Mouse (Mus musculus): Measurements from ENCODE around the gene Glo1. TPM values are rescaled to one million over a fixed set of nuclear protein-coding genes. Genes with fewer than 3 reads are reported as not detected.
"Not testable (repeated sequence)": the region's sequence is repeated elsewhere in the genome, so short reads cannot be mapped to it uniquely, and the experiment has no call there.

The Glo1 gene
- polyA plus RNA-seq, 1 experiment from 2014 or later, result 232 TPM

DNA sequence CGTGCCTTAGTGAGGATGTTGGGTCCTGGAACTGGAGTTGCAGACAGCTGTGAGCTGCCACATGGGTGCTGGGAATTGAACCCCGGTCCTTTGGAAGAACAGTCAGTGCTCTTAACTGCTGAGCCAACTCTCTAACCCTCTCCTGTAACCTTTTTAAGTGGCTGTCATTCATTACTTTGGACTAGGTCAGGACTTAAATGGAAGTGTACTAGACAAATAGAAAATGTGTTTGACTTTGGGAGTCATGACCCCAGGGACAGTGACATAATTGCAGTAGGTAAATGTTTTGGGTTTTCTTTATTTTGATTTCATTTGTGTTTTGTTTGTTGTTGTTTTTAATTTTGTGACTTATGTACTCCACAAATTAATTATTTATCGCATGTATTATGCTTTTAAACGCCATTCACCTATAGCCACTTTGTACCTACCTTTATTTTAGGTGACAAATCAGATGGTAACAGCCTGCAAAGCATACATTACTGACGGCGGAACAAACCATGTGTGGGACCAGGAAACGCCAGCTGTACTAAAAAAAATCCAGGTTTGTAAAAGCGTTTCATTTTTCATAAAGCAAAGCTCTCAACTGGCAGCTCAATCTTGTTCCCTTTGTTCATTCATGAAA lies 31.0 kb upstream of the Glo1 start:
- Histone ChIP-seq H3K4me2 (ENCODE audit: low read depth, severe bottlenecking) (peak overlapping the region; percentile 45), H3K27me3 (ENCODE audit: control insufficient read depth, insufficient read depth, low read length) (no peaks in the 10 kb centered on the region), H3K4me1 (ENCODE audit: control insufficient read depth, insufficient read depth, low read length) (0 out of 2 replicates have a peak, but pooled peaks cover 8% of the 10 kb centered on the region), H3K4me3 (ENCODE audit: low read depth, low read length) (peak overlapping the region; percentile 16; the same call in 1 of the 2 replicates), H3K9ac (ENCODE audit: low read length) (no peak overlapping the region; the same call in 1 of the 2 replicates), H3K27ac (replicated peaks; ENCODE audit: low read depth, low read length) (no peak overlapping the region; the same call in 1 of the 2 replicates), H3K36me3 (ENCODE audit: control insufficient read depth, insufficient read depth, low read length) (no peaks in the 10 kb centered on the region), H3K9me3 (ENCODE audit: control insufficient read depth, low read length) (no peaks in the 10 kb centered on the region)
- DNase-seq (ENCODE audit: low spot score) (no peak), ATAC-seq (ENCODE audit: insufficient number of reproducible peaks, low FRiP score, low TSS enrichment, low read depth) (no peak)
- 64% methylated on average over 8 of the region's 8 CpGs for WGBS

DNA sequence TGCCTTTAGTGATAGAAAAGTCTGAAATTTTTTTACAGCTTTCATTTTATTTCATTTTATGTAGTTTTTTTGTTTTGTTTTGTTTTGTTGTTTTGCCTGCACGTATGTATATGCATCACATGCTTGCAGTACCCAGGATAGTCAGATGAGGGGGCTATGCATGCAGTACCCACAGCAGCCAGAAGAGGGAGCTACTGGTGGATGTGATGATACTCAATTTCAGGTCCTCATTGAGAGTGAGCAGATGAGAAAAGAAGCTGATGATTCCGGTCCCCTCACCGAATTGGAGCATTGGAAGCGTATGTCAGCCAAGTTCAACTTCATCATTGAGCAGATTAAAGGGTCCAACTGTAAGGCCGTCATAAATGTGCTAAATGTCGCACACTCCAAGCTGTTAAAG lies 26.3 kb upstream of the Glo1 start:
- H3K9ac ChIP-seq (ENCODE audit: low read length), result no peak overlapping the region
- no peaks in the 10 kb centered on the region for H3K4me1 ChIP-seq (ENCODE audit: control insufficient read depth, insufficient read depth, low read length)
- WGBS, result 93% methylated on average over 6 of the region's 6 CpGs
- peak; percentile 31 for DNase-seq (ENCODE audit: low spot score)
- peaks cover 2% of the 10 kb centered on the region; the same call in 1 of the 2 replicates for H3K9me3 ChIP-seq (ENCODE audit: control insufficient read depth, low read length)
- H3K27me3 ChIP-seq (ENCODE audit: control insufficient read depth, insufficient read depth, low read length), result no peaks in the 10 kb centered on the region
- H3K36me3 ChIP-seq (ENCODE audit: control insufficient read depth, insufficient read depth, low read length), result no peaks in the 10 kb centered on the region
- no peak for ATAC-seq (ENCODE audit: insufficient number of reproducible peaks, low FRiP score, low TSS enrichment, low read depth)
- H3K27ac ChIP-seq (replicated peaks; ENCODE audit: low read depth, low read length), result no peak overlapping the region
- no peak overlapping the region for H3K4me3 ChIP-seq (ENCODE audit: low read depth, low read length)
- no peak overlapping the region for H3K4me2 ChIP-seq (ENCODE audit: low read depth, severe bottlenecking)

DNA sequence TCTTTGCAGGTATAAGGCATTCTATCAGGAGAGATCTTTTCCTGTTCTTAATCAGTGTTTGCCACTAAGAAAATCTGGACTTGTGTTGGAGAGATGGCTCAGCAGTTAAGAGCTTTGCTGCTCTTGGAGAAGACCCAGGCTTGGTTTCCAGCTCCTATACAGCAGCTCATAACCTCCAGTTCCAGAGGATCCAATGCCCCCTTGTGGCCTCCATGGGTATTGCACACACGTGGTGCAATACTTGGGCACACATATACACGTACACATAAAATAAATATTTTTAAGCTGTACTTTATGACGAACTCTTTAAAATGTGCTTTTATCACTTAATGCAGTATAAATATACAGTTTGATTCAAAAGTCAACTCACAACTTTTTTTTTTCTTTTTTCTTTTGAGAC lies 22.1 kb upstream of the Glo1 start:
- 89% methylated on average over 3 of the region's 3 CpGs for WGBS
- no peak for ATAC-seq (ENCODE audit: insufficient number of reproducible peaks, low FRiP score, low TSS enrichment, low read depth)
- no peaks in the 10 kb centered on the region for H3K36me3 ChIP-seq (ENCODE audit: control insufficient read depth, insufficient read depth, low read length)

DNA sequence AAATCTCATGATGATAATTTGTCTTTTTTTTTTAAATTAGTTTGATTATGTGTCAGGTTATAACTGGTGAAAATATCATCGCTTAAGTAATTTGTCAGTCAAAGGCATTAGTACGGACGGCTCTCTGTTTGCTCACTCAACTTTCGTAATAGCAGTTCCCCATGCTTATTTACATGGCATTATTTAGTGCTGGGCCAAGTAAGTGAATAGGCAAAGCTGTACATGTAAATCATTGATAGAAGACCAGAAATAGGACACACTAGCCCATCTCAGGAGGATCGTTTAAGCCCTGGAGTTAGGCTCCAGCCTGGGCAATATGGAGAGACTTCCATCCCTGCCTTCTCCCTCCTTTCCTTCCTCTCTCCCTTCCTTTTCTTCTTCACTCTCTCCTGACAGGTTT lies 14.2 kb upstream of the Glo1 start:
- no peaks in the 10 kb centered on the region for H3K36me3 ChIP-seq (ENCODE audit: control insufficient read depth, insufficient read depth, low read length)
- WGBS, result 92% methylated on average over 5 of the region's 5 CpGs
- no peak overlapping the region for H3K27ac ChIP-seq (replicated peaks; ENCODE audit: low read depth, low read length)
- H3K4me3 ChIP-seq (ENCODE audit: low read depth, low read length), result no peak overlapping the region
- H3K9me3 ChIP-seq (ENCODE audit: control insufficient read depth, low read length), result no peaks in the 10 kb centered on the region
- no peak for ATAC-seq (ENCODE audit: insufficient number of reproducible peaks, low FRiP score, low TSS enrichment, low read depth)
- no peaks in the 10 kb centered on the region for H3K4me1 ChIP-seq (ENCODE audit: control insufficient read depth, insufficient read depth, low read length)
- no peak overlapping the region for H3K9ac ChIP-seq (ENCODE audit: low read length)
- no peak for DNase-seq (ENCODE audit: low spot score)
- no peak overlapping the region for H3K4me2 ChIP-seq (ENCODE audit: low read depth, severe bottlenecking)
- H3K27me3 ChIP-seq (ENCODE audit: control insufficient read depth, insufficient read depth, low read length), result no peaks in the 10 kb centered on the region

More for the DNA sequence above, 22.1 kb upstream of the Glo1 start:
- H3K4me2 ChIP-seq (ENCODE audit: low read depth, severe bottlenecking), result no peak overlapping the region
- H3K9me3 ChIP-seq (ENCODE audit: control insufficient read depth, low read length), result peaks cover 2% of the 10 kb centered on the region; the same call in 1 of the 2 replicates
- H3K4me3 ChIP-seq (ENCODE audit: low read depth, low read length), result no peak overlapping the region
- no peak overlapping the region for H3K27ac ChIP-seq (replicated peaks; ENCODE audit: low read depth, low read length)
- no peak overlapping the region for H3K9ac ChIP-seq (ENCODE audit: low read length)
- no peaks in the 10 kb centered on the region for H3K4me1 ChIP-seq (ENCODE audit: control insufficient read depth, insufficient read depth, low read length)
- no peak for DNase-seq (ENCODE audit: low spot score)
- no peaks in the 10 kb centered on the region for H3K27me3 ChIP-seq (ENCODE audit: control insufficient read depth, insufficient read depth, low read length)

DNA sequence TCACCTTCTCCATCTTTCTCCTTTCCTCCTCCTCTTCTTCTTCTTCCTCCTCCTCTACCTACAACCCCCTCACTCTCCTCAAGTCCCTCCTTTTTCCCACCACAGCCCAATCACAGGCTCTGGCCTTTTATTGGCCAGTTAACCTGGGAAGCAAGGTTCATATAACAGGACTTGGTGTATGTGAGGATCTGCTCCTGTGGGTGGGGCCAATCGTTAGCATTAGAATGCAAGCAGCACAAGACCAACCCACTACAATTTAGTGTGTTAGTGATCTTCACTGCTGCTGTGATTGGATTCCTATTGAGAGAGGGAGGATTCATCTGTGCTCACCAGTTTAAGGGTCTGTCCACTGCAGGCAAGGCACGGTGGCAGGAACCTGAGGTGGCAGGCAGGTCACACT lies 12.3 kb upstream of the Glo1 start:
- H3K27me3 ChIP-seq (ENCODE audit: control insufficient read depth, insufficient read depth, low read length), result no peaks in the 10 kb centered on the region
- ATAC-seq (ENCODE audit: insufficient number of reproducible peaks, low FRiP score, low TSS enrichment, low read depth) (no peak), DNase-seq (ENCODE audit: low spot score) (no peak)
- no peak overlapping the region for H3K4me2 ChIP-seq (ENCODE audit: low read depth, severe bottlenecking)
- H3K4me3 ChIP-seq (ENCODE audit: low read depth, low read length), result no peak overlapping the region
- no peak overlapping the region for H3K27ac ChIP-seq (replicated peaks; ENCODE audit: low read depth, low read length)
- no peaks in the 10 kb centered on the region for H3K9me3 ChIP-seq (ENCODE audit: control insufficient read depth, low read length)
- no peaks in the 10 kb centered on the region for H3K36me3 ChIP-seq (ENCODE audit: control insufficient read depth, insufficient read depth, low read length)
- 54% methylated on average over 2 of the region's 2 CpGs for WGBS
- H3K4me1 ChIP-seq (ENCODE audit: control insufficient read depth, insufficient read depth, low read length), result no peaks in the 10 kb centered on the region
- H3K9ac ChIP-seq (ENCODE audit: low read length), result no peak overlapping the region

DNA sequence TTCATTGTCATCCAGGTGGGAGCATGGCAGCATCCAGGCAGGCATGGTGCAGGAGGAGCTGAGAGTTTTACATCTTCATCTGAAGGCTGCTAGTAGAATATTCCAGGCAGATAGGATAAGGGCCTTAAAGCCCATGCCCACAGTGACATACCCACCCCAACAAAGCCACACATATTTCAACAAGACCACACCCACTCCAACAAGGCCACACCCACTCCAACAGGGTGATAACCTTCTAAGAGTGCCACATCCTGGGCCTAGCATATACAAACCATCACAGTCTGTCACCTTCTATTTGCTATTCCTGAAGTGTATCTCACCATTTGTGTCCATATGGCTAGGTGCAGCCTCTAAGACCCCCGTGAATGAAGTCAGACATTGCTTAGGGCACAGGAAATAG lies 11.0 kb upstream of the Glo1 start:
- no peak overlapping the region for H3K9ac ChIP-seq (ENCODE audit: low read length)
- WGBS, result 51% methylated on average over 1 of the region's 1 CpGs
- H3K36me3 ChIP-seq (ENCODE audit: control insufficient read depth, insufficient read depth, low read length), result no peaks in the 10 kb centered on the region
- H3K27ac ChIP-seq (replicated peaks; ENCODE audit: low read depth, low read length), result no peak overlapping the region
- no peak overlapping the region for H3K4me3 ChIP-seq (ENCODE audit: low read depth, low read length)
- no peaks in the 10 kb centered on the region for H3K4me1 ChIP-seq (ENCODE audit: control insufficient read depth, insufficient read depth, low read length)
- no peaks in the 10 kb centered on the region for H3K9me3 ChIP-seq (ENCODE audit: control insufficient read depth, low read length)
- no peaks in the 10 kb centered on the region for H3K27me3 ChIP-seq (ENCODE audit: control insufficient read depth, insufficient read depth, low read length)
- no peak for DNase-seq (ENCODE audit: low spot score)
- H3K4me2 ChIP-seq (ENCODE audit: low read depth, severe bottlenecking), result no peak overlapping the region
- ATAC-seq (ENCODE audit: insufficient number of reproducible peaks, low FRiP score, low TSS enrichment, low read depth), result no peak

DNA sequence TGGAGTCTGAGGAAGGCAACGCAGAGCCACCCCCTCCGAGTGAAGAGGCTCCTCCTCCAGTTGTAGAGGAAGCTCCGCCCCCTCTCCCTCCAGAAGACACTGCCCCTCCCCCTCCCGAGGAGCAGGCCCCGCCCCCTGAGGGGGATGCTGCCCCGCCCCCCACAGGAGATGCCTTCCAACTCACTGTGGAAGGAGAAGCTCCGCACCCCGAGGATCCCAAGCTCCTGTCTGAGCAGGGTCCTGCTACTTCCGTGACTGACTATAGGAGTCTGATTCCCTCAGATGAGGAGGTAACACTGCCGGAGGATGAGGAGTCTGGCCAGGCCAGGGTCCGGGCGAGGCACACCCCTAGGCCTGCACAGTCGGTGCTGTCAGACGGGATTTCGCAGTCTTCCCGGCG lies 8.7 kb upstream of the Glo1 start:
- H3K27ac ChIP-seq (replicated peaks; ENCODE audit: low read depth, low read length), result no peak overlapping the region
- no peak overlapping the region for H3K4me2 ChIP-seq (ENCODE audit: low read depth, severe bottlenecking)
- H3K36me3 ChIP-seq (ENCODE audit: control insufficient read depth, insufficient read depth, low read length), result no peaks in the 10 kb centered on the region
- no peak overlapping the region for H3K4me3 ChIP-seq (ENCODE audit: low read depth, low read length)
- WGBS, result 18% methylated on average over 15 of the region's 17 CpGs
- no peaks in the 10 kb centered on the region for H3K9me3 ChIP-seq (ENCODE audit: control insufficient read depth, low read length)
- peak; percentile 61 for DNase-seq (ENCODE audit: low spot score)
- no peaks in the 10 kb centered on the region for H3K4me1 ChIP-seq (ENCODE audit: control insufficient read depth, insufficient read depth, low read length)
- no peak for ATAC-seq (ENCODE audit: insufficient number of reproducible peaks, low FRiP score, low TSS enrichment, low read depth)
- no peaks in the 10 kb centered on the region for H3K27me3 ChIP-seq (ENCODE audit: control insufficient read depth, insufficient read depth, low read length)
- no peak overlapping the region for H3K9ac ChIP-seq (ENCODE audit: low read length)

DNA sequence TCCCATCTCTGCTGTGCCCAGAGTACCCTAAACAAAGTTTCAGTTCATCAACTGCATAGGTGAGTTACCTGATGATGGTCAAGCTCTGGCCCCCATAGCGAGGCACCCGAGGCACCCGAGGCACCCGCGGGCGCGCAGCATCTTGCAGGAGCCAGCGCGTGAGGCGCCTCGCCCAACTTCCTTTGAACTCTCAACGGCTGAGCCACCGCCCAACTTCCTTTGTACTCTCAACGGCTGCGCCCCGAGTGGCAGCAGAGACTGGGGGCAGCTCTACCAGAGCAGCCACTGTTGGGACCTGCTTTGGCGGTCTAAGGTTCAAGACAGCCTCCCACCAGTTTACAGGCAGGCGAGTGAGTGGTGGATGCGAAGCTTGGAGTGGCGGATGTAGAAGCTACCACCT lies 2.5 kb downstream of the Glo1 start, which contains the start of gene Dnah8:
Gene Dnah8, plus strand, starts transcription at position 223 of the 400 bp plus-strand sequence.
- H3K4me1 ChIP-seq (ENCODE audit: control insufficient read depth, insufficient read depth, low read length); DNase-seq (ENCODE audit: low spot score); ATAC-seq (ENCODE audit: insufficient number of reproducible peaks, low FRiP score, low TSS enrichment, low read depth); H3K27me3 ChIP-seq (ENCODE audit: control insufficient read depth, insufficient read depth, low read length); H3K27ac ChIP-seq (replicated peaks; ENCODE audit: low read depth, low read length); H3K4me3 ChIP-seq (ENCODE audit: low read depth, low read length); H3K9me3 ChIP-seq (ENCODE audit: control insufficient read depth, low read length); H3K36me3 ChIP-seq (ENCODE audit: control insufficient read depth, insufficient read depth, low read length); H3K9ac ChIP-seq (ENCODE audit: low read length); H3K4me2 ChIP-seq (ENCODE audit: low read depth, severe bottlenecking): not testable (repeated sequence)
- no CpG with 5 or more reads among the region's 20 CpGs for WGBS

DNA sequence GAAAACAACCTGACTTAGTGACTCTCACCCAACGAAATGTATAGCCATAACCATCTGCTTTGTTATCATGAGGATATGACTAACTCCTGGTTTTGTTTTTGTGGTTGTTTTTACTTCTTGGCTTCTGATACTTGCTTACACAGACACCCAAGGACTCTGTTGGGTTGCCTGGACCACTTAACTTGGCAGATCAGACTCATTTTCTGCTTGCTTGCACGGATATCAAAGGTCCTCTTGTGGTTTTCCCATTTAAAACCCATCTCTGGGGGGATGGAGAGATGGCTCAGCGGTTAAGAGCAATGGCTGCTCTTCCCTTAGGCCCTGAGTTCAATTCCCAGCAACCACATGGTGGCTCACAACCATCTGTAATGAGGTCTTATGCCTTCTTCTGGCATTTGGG lies 3.5 kb downstream of the Glo1 start:
- ATAC-seq (ENCODE audit: insufficient number of reproducible peaks, low FRiP score, low TSS enrichment, low read depth), result no peak
- Histone ChIP-seq H3K36me3 (ENCODE audit: control insufficient read depth, insufficient read depth, low read length) (no peaks in the 10 kb centered on the region), H3K9me3 (ENCODE audit: control insufficient read depth, low read length) (no peaks in the 10 kb centered on the region), H3K4me3 (ENCODE audit: low read depth, low read length) (no peak overlapping the region), H3K4me2 (ENCODE audit: low read depth, severe bottlenecking) (no peak overlapping the region), H3K9ac (ENCODE audit: low read length) (no peak overlapping the region), H3K27ac (replicated peaks; ENCODE audit: low read depth, low read length) (no peak overlapping the region), H3K4me1 (ENCODE audit: control insufficient read depth, insufficient read depth, low read length) (no peaks in the 10 kb centered on the region), H3K27me3 (ENCODE audit: control insufficient read depth, insufficient read depth, low read length) (no peaks in the 10 kb centered on the region)
- no peak for DNase-seq (ENCODE audit: low spot score)
- WGBS, result 87% methylated on average over 3 of the region's 3 CpGs

Data from limb, embryonic 11.5 days (tissue).